Mouse (Mus musculus) neural tube, embryonic 15.5 days (tissue): ENCODE results near the gene Tlk2. TPM values are rescaled to one million over a fixed set of nuclear protein-coding genes. Genes with fewer than 3 reads are reported as not detected.

Source experiments
- ATAC-seq: fragments of 200-750 bp; cut with Nextera tagmentation; 2 replicates; pipeline ENCODE4 v1.8.0; 2017; ENCODE audit warnings: mild to moderate bottlenecking, moderate TSS enrichment, moderate library complexity; ENCODE audit not compliant: low FRiP score
- H3K27ac ChIP-seq: fragments of 300-500 bp; sonication (generic); replicated peaks from 2 replicates; pipeline ENCODE4 v1.5.1; 2015; ENCODE audit warnings: mild to moderate bottlenecking, inconsistent platforms
- H3K27me3 ChIP-seq: fragments of 300-500 bp; sonication (generic); replicated peaks from 2 replicates; pipeline ENCODE4 v1.6.1; 2015; ENCODE audit warnings: inconsistent platforms
- H3K36me3 ChIP-seq: fragments of 300-500 bp; sonication (generic); 2 replicates; pipeline ENCODE4 v1.6.1; 2015; ENCODE audit warnings: inconsistent platforms
- H3K4me1 ChIP-seq: fragments of 300-500 bp; sonication (generic); 2 replicates; pipeline ENCODE4 v1.6.1; 2015; ENCODE audit warnings: inconsistent platforms
- H3K4me2 ChIP-seq: fragments of 300-500 bp; sonication (generic); 2 replicates; pipeline ENCODE4 v1.6.1; 2015; ENCODE audit warnings: inconsistent platforms, mild to moderate bottlenecking, moderate library complexity
- H3K4me3 ChIP-seq: fragments of 300-500 bp; sonication (generic); replicated peaks from 2 replicates; pipeline ENCODE4 v1.5.1; 2015; ENCODE audit warnings: mild to moderate bottlenecking, inconsistent platforms
- H3K9ac ChIP-seq: fragments of 300-500 bp; sonication (generic); replicated peaks from 2 replicates; pipeline ENCODE4 v1.6.1; 2015; ENCODE audit warnings: mild to moderate bottlenecking, inconsistent platforms
- H3K9me3 ChIP-seq: fragments of 300-500 bp; sonication (generic); replicated peaks from 2 replicates; pipeline ENCODE4 v1.6.1; 2016; ENCODE audit warnings: inconsistent platforms
- WGBS: fragments of 180-500 bp; shearing (Covaris S2); methylation state at CpG from one replicate; pipeline ENCODE4 v1.1.7; 2015; ENCODE audit warnings: mixed read lengths; 5-methylcytosine and 5-hydroxymethylcytosine counted together
- polyA plus RNA-seq: library from polyadenylated mRNA; unstranded; fragments of >200 nt; fragmentation: Nextera tagmentation; extraction: Ambion mirVana; gene quantifications from 2 replicates; pipeline ENCODE4 v1.2.1, GENCODE M21; 2015

The Tlk2 gene
- polyA plus RNA-seq, 1 experiment from 2014 or later, result 20.6 TPM

- Histone ChIP-seq H3K27ac (no peak overlapping the region), H3K36me3 (peaks cover 22% of the 10 kb centered on the region), H3K9ac (no peak overlapping the region), H3K4me1 (no peaks in the 10 kb centered on the region), H3K4me2 (no peak overlapping the region), H3K9me3 (no peaks in the 10 kb centered on the region), H3K4me3 (no peak overlapping the region), H3K27me3 (no peaks in the 10 kb centered on the region)
- WGBS, result 20% methylated on average over 2 of the region's 2 CpGs
- ATAC-seq, result no peak
Observed at GRCm38 (mm10) chr11:105270155-105270554, 91.5 kb downstream of the Tlk2 start.

GRCm38 (mm10) chr11:105280456-105280855 is 101.8 kb downstream of the Tlk2 start:
- Histone ChIP-seq H3K9ac (no peak overlapping the region), H3K36me3 (peaks cover 54% of the 10 kb centered on the region)

GRCm38 (mm10) chr11:105281291-105281690 is 102.7 kb downstream of the Tlk2 start:
- H3K27ac ChIP-seq, result no peak overlapping the region
- H3K9me3 ChIP-seq, result no peaks in the 10 kb centered on the region
- no peak overlapping the region for H3K4me2 ChIP-seq
- 94% methylated on average over 7 of the region's 7 CpGs for WGBS
- peaks cover 52% of the 10 kb centered on the region for H3K36me3 ChIP-seq
- H3K9ac ChIP-seq, result no peak overlapping the region
- ATAC-seq, result no peak
- H3K4me3 ChIP-seq, result no peak overlapping the region
- no peaks in the 10 kb centered on the region; the same call in 1 of the 2 replicates for H3K4me1 ChIP-seq
- no peaks in the 10 kb centered on the region for H3K27me3 ChIP-seq

More at GRCm38 (mm10) chr11:105280456-105280855, 101.8 kb downstream of the Tlk2 start:
- H3K27me3 ChIP-seq, result no peaks in the 10 kb centered on the region
- H3K4me2 ChIP-seq, result no peak overlapping the region
- H3K4me1 ChIP-seq, result no peaks in the 10 kb centered on the region
- H3K27ac ChIP-seq, result no peak overlapping the region
- no peaks in the 10 kb centered on the region for H3K9me3 ChIP-seq
- WGBS, result 95% methylated on average over 6 of the region's 6 CpGs
- H3K4me3 ChIP-seq, result no peak overlapping the region
- no peak for ATAC-seq

GRCm38 (mm10) chr11:105281763-105282459 is 103.3 kb downstream of the Tlk2 start:
- no peaks in the 10 kb centered on the region; the same call in 1 of the 2 replicates for H3K4me1 ChIP-seq
- no peak overlapping the region for H3K4me3 ChIP-seq
- WGBS, result 86% methylated on average over 12 of the region's 12 CpGs
- H3K9ac ChIP-seq, result no peak overlapping the region
- H3K9me3 ChIP-seq, result no peaks in the 10 kb centered on the region
- H3K27ac ChIP-seq, result no peak overlapping the region
- peaks cover 52% of the 10 kb centered on the region for H3K36me3 ChIP-seq
- no peak for ATAC-seq
- H3K4me2 ChIP-seq, result no peak overlapping the region
- H3K27me3 ChIP-seq, result no peaks in the 10 kb centered on the region

- H3K36me3 ChIP-seq, result peaks cover 53% of the 10 kb centered on the region
- no peak overlapping the region for H3K4me3 ChIP-seq
- no peak for ATAC-seq
- no peaks in the 10 kb centered on the region for H3K9me3 ChIP-seq
- H3K4me2 ChIP-seq, result no peak overlapping the region
- no peaks in the 10 kb centered on the region for H3K27me3 ChIP-seq
- no peak overlapping the region for H3K9ac ChIP-seq
- H3K27ac ChIP-seq, result no peak overlapping the region
- WGBS, result 88% methylated on average over 2 of the region's 2 CpGs
- no peaks in the 10 kb centered on the region; the same call in 1 of the 2 replicates for H3K4me1 ChIP-seq
Observed at GRCm38 (mm10) chr11:105282460-105282859, 103.9 kb downstream of the Tlk2 start.

- WGBS, result 95% methylated on average over 9 of the region's 9 CpGs
- no peaks in the 10 kb centered on the region for H3K9me3 ChIP-seq
- no peak overlapping the region for H3K9ac ChIP-seq
- no peak overlapping the region for H3K4me3 ChIP-seq
- H3K27ac ChIP-seq, result no peak overlapping the region
- H3K4me2 ChIP-seq, result no peak overlapping the region
- no peaks in the 10 kb centered on the region for H3K27me3 ChIP-seq
- H3K4me1 ChIP-seq, result no peaks in the 10 kb centered on the region; the same call in 1 of the 2 replicates
- ATAC-seq, result no peak
- H3K36me3 ChIP-seq, result peaks cover 55% of the 10 kb centered on the region
Observed at GRCm38 (mm10) chr11:105283016-105283415, 104.4 kb downstream of the Tlk2 start.

- H3K36me3 ChIP-seq, result peaks cover 50% of the 10 kb centered on the region
- WGBS, result 50% methylated on average over 3 of the region's 3 CpGs
- no peak overlapping the region for H3K27ac ChIP-seq
- peaks cover 7% of the 10 kb centered on the region for H3K27me3 ChIP-seq
- H3K4me2 ChIP-seq, result no peak overlapping the region
- H3K4me3 ChIP-seq, result no peak overlapping the region
- no peaks in the 10 kb centered on the region; the same call in 1 of the 2 replicates for H3K4me1 ChIP-seq
- ATAC-seq, result no peak
- H3K9me3 ChIP-seq, result no peaks in the 10 kb centered on the region
- H3K9ac ChIP-seq, result no peak overlapping the region
Observed at GRCm38 (mm10) chr11:105285720-105286119, 107.1 kb downstream of the Tlk2 start.

- Histone ChIP-seq H3K36me3 (peaks cover 24% of the 10 kb centered on the region; the same call in 1 of the 2 replicates), H3K27ac (no peak overlapping the region), H3K27me3 (peaks cover 18% of the 10 kb centered on the region), H3K9me3 (no peaks in the 10 kb centered on the region), H3K4me3 (no peak overlapping the region), H3K4me1 (peaks cover 31% of the 10 kb centered on the region), H3K9ac (no peak overlapping the region), H3K4me2 (no peak overlapping the region)
- WGBS, result 78% methylated on average over 3 of the region's 3 CpGs
- no peak for ATAC-seq
Observed at GRCm38 (mm10) chr11:105289403-105289802, 110.8 kb downstream of the Tlk2 start.

GRCm38 (mm10) chr11:105291681-105292123 is 113.1 kb downstream of the Tlk2 start:
- Histone ChIP-seq H3K36me3 (peaks cover 9% of the 10 kb centered on the region; the same call in 1 of the 2 replicates), H3K4me2 (peak overlapping the region; percentile 91), H3K9ac (peak overlapping the region; percentile 42; the same call in 1 of the 2 replicates), H3K4me1 (peaks cover 34% of the 10 kb centered on the region), H3K27ac (peak overlapping the region; percentile 58), H3K27me3 (peaks cover 18% of the 10 kb centered on the region), H3K9me3 (no peaks in the 10 kb centered on the region), H3K4me3 (peak overlapping the region; percentile 47)
- peak; percentile 19; the same call in 1 of the 2 replicates for ATAC-seq
- 7% methylated on average over 10 of the region's 10 CpGs for WGBS

- no peaks in the 10 kb centered on the region for H3K9me3 ChIP-seq
- H3K9ac ChIP-seq, result peak within 1 kb of the TSS; percentile 42
- H3K4me3 ChIP-seq, result peak within 1 kb of the TSS; percentile 47
- H3K36me3 ChIP-seq, result peaks cover 2% of the 10 kb centered on the region; the same call in 1 of the 2 replicates
- H3K27me3 ChIP-seq, result peaks cover 18% of the 10 kb centered on the region
- peak within 1 kb of the TSS; percentile 58 for H3K27ac ChIP-seq
- peak; percentile 65 for ATAC-seq
- H3K4me1 ChIP-seq, result peaks cover 34% of the 10 kb centered on the region
- WGBS, result under 1% methylated on average over 68 of the region's 75 CpGs
- peak within 1 kb of the TSS; percentile 91 for H3K4me2 ChIP-seq
Observed at GRCm38 (mm10) chr11:105292124-105293071, 113.8 kb downstream of the Tlk2 start, which contains the start of gene Mrc2. Mrc2 (plus strand) TSS chr11:105292643.

GRCm38 (mm10) chr11:105293101-105293581 is 114.5 kb downstream of the Tlk2 start:
- Histone ChIP-seq H3K27ac (peak overlapping the region; percentile 58; the same call in 1 of the 2 replicates), H3K4me2 (peak overlapping the region; percentile 91), H3K27me3 (peaks cover 18% of the 10 kb centered on the region), H3K4me1 (peaks cover 34% of the 10 kb centered on the region), H3K36me3 (0 out of 2 replicates have a peak, but pooled peaks cover 5% of the 10 kb centered on the region), H3K9me3 (no peaks in the 10 kb centered on the region), H3K9ac (peak overlapping the region; percentile 32), H3K4me3 (peak overlapping the region; percentile 47)
- ATAC-seq, result no peak; the same call in 1 of the 2 replicates
- WGBS, result under 1% methylated on average over 25 of the region's 26 CpGs
